Mouse (Mus musculus) erythroblast, adult 5-6 weeks (primary cell): Measurements from ENCODE around the gene Tent4a. TPM values are rescaled to one million over a fixed set of nuclear protein-coding genes. Genes with fewer than 3 reads are reported as not detected.

Experiments used
- ATAC-seq: replicated peaks from 2 replicates; pipeline ENCODE4 v1.8.0; 2016; ENCODE audit warnings: moderate number of reproducible peaks, mild to moderate bottlenecking, moderate TSS enrichment, inconsistent platforms; ENCODE audit not compliant: poor library complexity, low FRiP score, severe bottlenecking
- total RNA-seq, 2 experiments: library from RNA; stranded (forward) in 1 of 2; stranded (reverse) in 1 of 2; fragments of 150-400 nt in 1 of 2; fragments of 200-764, 138-1000 nt in 1 of 2; gene quantifications; 2 replicates each; pipeline versions ENCODE4 v1.2.3 to v1.2.4; 2015 to 2017; ENCODE audit warnings: low replicate concordance in 2 of 2

Gene Tent4a
- total RNA-seq, 2 experiments from 2014 or later: 6.3 to 9.2 TPM

- ATAC-seq: no peak
Observed at GRCm38 (mm10) chr13:69525867-69526266, 8.6 kb downstream of the Tent4a start.

DNA sequence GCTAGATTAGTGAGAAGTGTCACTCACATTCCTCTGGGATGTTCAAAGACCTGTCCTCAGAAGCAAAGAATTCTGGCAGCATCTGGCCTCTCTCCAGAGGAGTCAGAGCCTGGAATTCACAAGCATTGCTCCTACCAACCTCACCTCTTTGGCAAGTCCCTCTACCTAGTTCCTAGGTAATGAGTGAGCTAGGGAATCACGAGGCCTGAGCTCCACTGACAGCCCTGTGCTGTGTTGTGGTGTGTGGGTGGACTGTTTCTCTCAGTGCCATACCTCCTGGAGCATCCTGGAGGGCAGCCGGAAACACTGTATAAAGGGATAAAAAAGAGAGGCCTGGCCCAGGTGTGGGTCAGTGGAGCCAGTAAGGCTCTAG lies 10.3 kb downstream of the Tent4a start:
- ATAC-seq: no peak

GRCm38 (mm10) chr13:69523444-69524157 lies 10.8 kb downstream of the Tent4a start:
- no peak for ATAC-seq

DNA sequence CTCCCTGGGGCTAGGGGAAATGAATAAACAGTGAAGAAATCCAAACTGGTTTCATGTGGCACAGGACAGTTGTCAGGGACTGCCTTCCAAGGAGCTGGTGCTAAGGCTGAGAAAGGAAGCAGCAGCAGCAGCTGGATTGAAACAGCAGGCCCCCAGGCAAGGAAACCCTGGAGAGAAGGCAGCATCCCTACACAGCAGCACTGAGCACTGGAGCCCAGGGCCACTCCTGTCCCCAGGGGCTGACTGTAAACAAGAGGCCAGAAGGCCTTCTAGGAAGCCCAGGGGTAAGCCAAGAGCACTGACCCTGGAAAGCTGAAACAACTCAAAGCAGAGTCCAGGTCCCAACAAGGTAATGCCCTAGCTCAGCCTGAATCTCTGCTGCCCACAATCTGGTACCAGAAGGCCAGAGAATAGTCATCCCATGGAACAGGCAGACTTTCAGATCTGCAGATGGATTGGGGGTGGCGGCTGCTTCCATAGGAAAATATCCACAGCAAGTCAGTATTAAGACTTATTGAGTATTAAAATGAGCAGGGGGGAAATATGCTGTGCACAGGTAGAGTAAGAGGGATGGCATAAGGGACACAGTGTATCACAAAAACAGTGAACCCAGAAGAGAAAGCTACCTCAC lies 12.1 kb downstream of the Tent4a start:
- no peak for ATAC-seq

GRCm38 (mm10) chr13:69519137-69519536 lies 15.3 kb downstream of the Tent4a start:
- no peak for ATAC-seq

DNA sequence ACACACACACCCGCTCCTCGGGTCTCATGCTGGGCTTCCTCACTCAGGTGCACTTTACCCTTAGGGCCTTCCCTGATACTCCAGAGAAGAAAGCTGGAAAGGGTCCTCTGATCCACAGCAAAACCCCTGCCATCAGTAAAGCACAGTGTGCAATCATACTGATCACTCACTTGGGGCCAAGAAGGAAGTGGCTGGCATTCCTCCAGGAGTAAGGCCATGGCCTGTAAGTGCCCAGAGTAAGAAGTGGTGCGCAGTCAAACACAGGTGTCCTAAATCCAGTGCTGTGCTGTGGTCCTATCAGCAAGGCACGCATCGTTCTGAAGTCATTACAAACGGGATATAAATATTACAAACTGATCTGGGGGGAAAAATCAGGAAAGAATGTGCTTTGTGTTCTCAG lies 17.0 kb downstream of the Tent4a start:
- ATAC-seq: no peak

DNA sequence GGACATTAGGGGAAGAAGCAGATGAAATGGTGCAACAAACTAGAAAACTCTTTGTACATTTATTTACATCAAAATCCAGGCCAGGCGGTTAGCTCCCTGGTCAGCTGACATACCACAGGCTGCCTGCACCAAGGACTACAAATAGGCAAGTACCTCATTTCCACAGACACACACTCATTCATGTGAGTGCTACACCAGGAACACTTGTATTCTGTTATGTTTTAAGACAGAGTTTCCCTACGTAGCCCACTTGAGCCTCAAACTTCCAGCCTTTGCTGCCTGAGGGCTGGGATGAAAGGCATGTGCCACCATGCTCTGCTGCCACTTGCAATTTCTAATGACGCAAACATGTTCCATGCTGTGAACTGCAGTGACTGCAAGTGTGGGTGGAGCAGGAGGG lies 19.3 kb downstream of the Tent4a start:
- ATAC-seq: no peak

- peak; percentile 54; the same call in 1 of the 2 replicates for ATAC-seq
Observed at GRCm38 (mm10) chr13:69509391-69510244, 24.8 kb downstream of the Tent4a start.

GRCm38 (mm10) chr13:69507666-69508065 lies 26.8 kb downstream of the Tent4a start:
- ATAC-seq: no peak

- ATAC-seq: 0 out of 2 replicates have a peak, but pooled peaks have one; percentile 35
Observed at GRCm38 (mm10) chr13:69506341-69507086, 27.9 kb downstream of the Tent4a start.

DNA sequence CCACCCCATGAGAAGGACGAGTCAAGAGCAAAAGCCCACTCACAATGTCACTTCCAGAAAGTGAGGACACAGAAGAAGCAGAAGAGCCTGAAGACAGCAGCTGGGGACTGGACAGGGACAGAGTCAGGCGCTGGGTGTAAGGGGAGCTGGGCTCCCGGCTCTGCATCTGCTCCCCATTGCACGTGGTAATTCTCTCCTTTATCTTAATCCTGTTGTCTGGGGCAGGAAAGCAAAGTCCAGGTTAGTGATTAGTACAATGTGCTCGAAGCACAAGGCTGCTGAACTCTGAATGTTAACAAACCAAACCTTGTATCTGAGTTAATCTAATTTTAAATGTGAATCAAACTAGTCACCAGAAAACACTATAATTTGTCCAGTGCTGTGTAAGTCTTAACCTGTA lies 31.6 kb downstream of the Tent4a start:
- ATAC-seq: no peak

- peak; percentile 88 for ATAC-seq
Observed at GRCm38 (mm10) chr13:69502157-69502750, 32.2 kb downstream of the Tent4a start.

- no peak for ATAC-seq
Observed at GRCm38 (mm10) chr13:69498276-69498675, 36.1 kb downstream of the Tent4a start.

DNA sequence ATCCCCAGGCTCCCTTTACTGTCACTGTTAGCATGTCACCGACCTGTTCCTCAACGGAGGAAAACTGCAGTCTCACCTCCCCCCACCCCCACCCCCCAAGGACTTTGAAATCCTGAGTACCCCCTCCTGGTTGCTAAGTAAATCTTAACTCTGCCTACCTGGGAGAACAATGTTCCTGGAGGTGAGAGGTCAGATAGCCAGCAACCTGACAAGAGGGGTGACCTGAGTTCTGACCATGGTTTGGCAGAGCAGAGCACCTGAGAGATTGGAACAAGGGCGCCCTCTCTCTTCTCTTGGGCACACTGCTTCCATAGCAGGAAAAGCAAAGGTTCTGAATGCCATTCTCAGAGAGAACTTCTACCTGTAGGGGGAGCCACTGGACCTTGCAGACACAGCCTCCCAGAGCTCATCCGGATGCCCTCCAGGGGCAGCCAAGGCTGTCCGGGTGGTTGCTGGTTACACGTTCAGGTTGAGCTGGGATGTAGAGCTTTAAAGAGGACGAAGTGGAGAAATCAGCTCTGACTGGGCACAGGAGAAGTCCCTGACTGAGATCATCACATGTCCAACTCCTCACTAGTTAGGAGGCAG lies 41.4 kb downstream of the Tent4a start:
- ATAC-seq: peak; percentile 69; the same call in 1 of the 2 replicates

DNA sequence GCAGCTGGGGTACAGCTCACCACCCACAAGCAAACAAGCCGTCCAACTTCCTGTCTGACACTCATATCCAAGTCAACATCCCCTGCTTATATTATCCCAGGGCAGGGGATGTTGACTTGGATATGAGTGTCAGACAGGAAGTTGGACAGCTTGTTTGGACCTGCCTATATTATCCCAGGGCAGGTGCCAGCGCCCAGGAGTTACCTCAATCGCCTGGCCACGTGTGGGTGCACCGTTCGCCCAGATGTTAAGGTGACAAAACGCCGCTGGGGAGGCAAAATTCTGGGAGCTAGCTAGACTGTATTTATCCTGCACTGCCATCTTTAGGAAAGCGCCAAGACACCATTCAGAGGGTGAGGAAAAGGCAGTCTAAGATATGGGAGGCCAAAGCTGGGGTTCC lies 44.6 kb downstream of the Tent4a start:
- no peak for ATAC-seq

DNA sequence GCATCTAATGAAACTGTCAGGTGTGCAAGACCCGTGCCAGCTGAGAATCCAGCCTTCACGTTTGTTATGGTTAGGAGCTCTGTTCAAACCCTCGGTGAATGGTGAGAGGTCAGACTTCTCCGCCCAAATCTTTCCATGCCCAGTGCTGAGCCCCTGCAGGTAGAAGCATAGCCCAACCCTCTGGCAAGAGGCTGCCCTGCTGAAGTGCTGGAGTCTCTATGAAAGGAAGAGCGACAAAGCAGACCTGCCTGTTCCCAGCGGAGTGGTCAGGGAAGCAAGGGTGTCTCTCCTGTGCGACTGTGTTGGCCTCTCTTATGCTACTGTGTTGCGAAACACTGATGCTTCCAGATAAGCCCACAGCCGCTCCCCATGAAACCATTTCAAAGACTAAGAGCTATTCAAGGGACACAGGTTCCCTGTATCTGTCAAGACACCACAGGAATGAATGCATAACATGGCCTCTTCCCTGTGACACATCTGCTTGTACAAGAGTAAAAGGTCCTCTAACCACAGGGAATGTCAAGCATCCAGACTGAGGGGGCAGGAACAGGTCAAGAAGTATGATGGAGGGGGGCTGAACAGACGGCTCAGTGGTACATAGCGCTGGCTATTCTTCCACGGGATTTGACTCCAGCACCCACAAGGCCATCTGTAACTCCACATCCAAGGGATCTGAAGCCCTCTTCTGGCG lies 45.7 kb downstream of the Tent4a start:
- ATAC-seq: no peak

DNA sequence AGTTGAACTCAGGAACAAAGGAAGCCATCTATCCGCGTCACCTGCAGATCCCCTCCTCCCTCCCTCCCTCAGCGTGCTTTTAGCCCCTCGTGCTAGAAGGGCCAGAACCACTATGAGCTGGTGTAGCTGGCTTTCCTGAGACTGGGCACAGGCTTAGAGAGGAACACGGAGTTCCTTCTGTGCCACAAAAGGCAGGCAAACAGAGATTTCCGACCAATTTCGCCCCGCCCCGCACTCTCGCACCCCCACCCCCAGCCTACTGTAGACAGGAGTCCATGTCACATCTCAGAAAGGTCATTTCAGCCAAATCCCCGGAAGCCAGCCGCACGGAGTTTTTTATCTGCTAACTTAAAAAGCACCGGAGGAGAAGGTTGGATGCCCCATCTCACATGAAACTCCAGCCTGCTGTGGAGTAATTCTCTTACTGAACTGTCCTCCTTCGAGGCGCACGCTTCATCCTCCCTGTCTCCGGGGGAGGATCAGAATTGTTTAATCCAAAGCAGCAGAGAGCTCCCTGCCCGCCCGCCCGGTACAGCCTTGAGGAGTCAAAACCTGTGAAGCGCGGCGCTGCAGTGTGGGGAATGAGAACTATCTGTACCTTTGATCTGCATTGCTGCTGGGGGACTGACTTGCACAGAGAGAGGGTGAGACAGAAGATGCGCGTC lies 46.7 kb downstream of the Tent4a start:
- ATAC-seq: no peak

DNA sequence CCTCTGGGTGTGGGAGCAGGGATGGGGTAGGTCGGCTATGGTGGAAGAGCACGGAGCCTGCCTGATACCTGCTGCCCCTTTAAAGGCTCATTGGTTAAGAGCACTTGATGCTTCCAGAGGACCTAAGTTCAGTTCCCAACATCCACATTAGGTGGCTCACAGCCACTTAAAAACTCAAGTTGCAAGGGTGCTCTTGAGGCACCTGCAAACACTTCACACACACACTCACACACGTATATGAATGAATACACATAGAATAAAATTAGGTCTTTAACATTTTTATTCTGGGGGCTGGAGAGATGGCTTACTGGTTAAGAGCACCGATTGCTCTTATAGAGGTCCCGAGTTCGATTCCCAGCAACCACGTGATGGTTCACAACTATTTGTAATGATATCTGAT lies 47.3 kb downstream of the Tent4a start:
- ATAC-seq: no peak
